Mouse (Mus musculus): ENCODE results near the gene Srl. TPM values are rescaled to one million over a fixed set of nuclear protein-coding genes. Genes with fewer than 3 reads are reported as not detected.
A peak's percentile ranks its signal among the peaks of the same experiment; 100 is the strongest.
"Not testable (repeated sequence)": the region's sequence is repeated elsewhere in the genome, so short reads cannot be mapped to it uniquely, and the experiment has no call there.

The Srl gene
- polyA plus RNA-seq, 1 experiment from 2014 or later, result 33.2 TPM

GRCm38 (mm10) chr16:4477591-4478215, 63.9 kb downstream of the Srl start:
- no peak overlapping the region for H3K9ac ChIP-seq
- H3K4me2 ChIP-seq (replicated peaks), result no peak overlapping the region
- no peaks in the 10 kb centered on the region for H3K27me3 ChIP-seq (replicated peaks)
- WGBS, result 87% methylated on average over 10 of the region's 10 CpGs
- no peak overlapping the region for H3K27ac ChIP-seq
- peaks cover 5% of the 10 kb centered on the region; the same call in 1 of the 2 replicates for H3K4me1 ChIP-seq
- 0 out of 2 replicates have a peak, but pooled peaks cover 3% of the 10 kb centered on the region for H3K36me3 ChIP-seq
- H3K4me3 ChIP-seq, result no peak overlapping the region
- no peaks in the 10 kb centered on the region for H3K9me3 ChIP-seq
- ATAC-seq (ENCODE audit: low FRiP score, low read depth), result no peak

- H3K4me2 ChIP-seq (replicated peaks), result peak overlapping the region; percentile 76
- peaks cover 5% of the 10 kb centered on the region; the same call in 1 of the 2 replicates for H3K4me1 ChIP-seq
- H3K4me3 ChIP-seq, result peak overlapping the region; percentile 53
- no peaks in the 10 kb centered on the region for H3K36me3 ChIP-seq
- H3K27ac ChIP-seq, result no peak overlapping the region
- H3K27me3 ChIP-seq (replicated peaks), result no peaks in the 10 kb centered on the region
- H3K9ac ChIP-seq, result peak overlapping the region; percentile 81
- ATAC-seq (ENCODE audit: low FRiP score, low read depth), result peak; percentile 92
- WGBS, result 17% methylated on average over 42 of the region's 42 CpGs
- H3K9me3 ChIP-seq, result no peaks in the 10 kb centered on the region
These were observed 66.5 kb downstream of the Srl start for GRCm38 (mm10) chr16:4474882-4475803.

- peak overlapping the region; percentile 81 for H3K9ac ChIP-seq
- not testable (repeated sequence) for H3K36me3 ChIP-seq; H3K27ac ChIP-seq; H3K27me3 ChIP-seq (replicated peaks); H3K4me1 ChIP-seq; H3K9me3 ChIP-seq
- peak overlapping the region; percentile 53 for H3K4me3 ChIP-seq
- WGBS, result 69% methylated on average over 10 of the region's 10 CpGs
- peak overlapping the region; percentile 76 for H3K4me2 ChIP-seq (replicated peaks)
- ATAC-seq (ENCODE audit: low FRiP score, low read depth), result peak; percentile 52; the same call in 1 of the 2 replicates
These were observed 67.4 kb downstream of the Srl start for GRCm38 (mm10) chr16:4474040-4474881.

- no peak overlapping the region for H3K9ac ChIP-seq
- peaks cover 5% of the 10 kb centered on the region; the same call in 1 of the 2 replicates for H3K4me1 ChIP-seq
- H3K9me3 ChIP-seq, result no peaks in the 10 kb centered on the region
- no peak for ATAC-seq (ENCODE audit: low FRiP score, low read depth)
- no peak overlapping the region for H3K4me2 ChIP-seq (replicated peaks)
- H3K4me3 ChIP-seq, result no peak overlapping the region
- H3K36me3 ChIP-seq, result no peaks in the 10 kb centered on the region
- 64% methylated on average over 5 of the region's 5 CpGs for WGBS
- no peaks in the 10 kb centered on the region for H3K27me3 ChIP-seq (replicated peaks)
- no peak overlapping the region for H3K27ac ChIP-seq
These were observed 68.4 kb downstream of the Srl start for GRCm38 (mm10) chr16:4473231-4473630.

- Histone ChIP-seq H3K4me3 (no peak overlapping the region), H3K27ac (no peak overlapping the region), H3K36me3 (no peaks in the 10 kb centered on the region), H3K4me2 (replicated peaks) (no peak overlapping the region), H3K27me3 (replicated peaks) (no peaks in the 10 kb centered on the region), H3K9ac (no peak overlapping the region), H3K9me3 (no peaks in the 10 kb centered on the region), H3K4me1 (peaks cover 5% of the 10 kb centered on the region; the same call in 1 of the 2 replicates)
- WGBS, result 63% methylated on average over 3 of the region's 3 CpGs
- no peak for ATAC-seq (ENCODE audit: low FRiP score, low read depth)
These were observed 68.9 kb downstream of the Srl start for GRCm38 (mm10) chr16:4472687-4473086.

GRCm38 (mm10) chr16:4469599-4470352, 71.8 kb downstream of the Srl start:
- Histone ChIP-seq H3K27ac (no peak overlapping the region), H3K36me3 (no peaks in the 10 kb centered on the region), H3K4me1 (peaks cover 4% of the 10 kb centered on the region; the same call in 1 of the 2 replicates), H3K4me2 (replicated peaks) (no peak overlapping the region), H3K4me3 (no peak overlapping the region), H3K27me3 (replicated peaks) (no peaks in the 10 kb centered on the region), H3K9ac (no peak overlapping the region), H3K9me3 (no peaks in the 10 kb centered on the region)
- WGBS, result 74% methylated on average over 10 of the region's 10 CpGs
- no peak for ATAC-seq (ENCODE audit: low FRiP score, low read depth)

GRCm38 (mm10) chr16:4464529-4465089, 77.0 kb downstream of the Srl start:
- Histone ChIP-seq H3K36me3 (no peaks in the 10 kb centered on the region), H3K9me3 (no peaks in the 10 kb centered on the region), H3K27me3 (replicated peaks) (no peaks in the 10 kb centered on the region), H3K27ac (no peak overlapping the region), H3K4me1 (no peaks in the 10 kb centered on the region), H3K4me2 (replicated peaks) (no peak overlapping the region), H3K4me3 (no peak overlapping the region), H3K9ac (no peak overlapping the region)
- 81% methylated on average over 9 of the region's 9 CpGs for WGBS
- ATAC-seq (ENCODE audit: low FRiP score, low read depth), result no peak

GRCm38 (mm10) chr16:4457927-4458326, 83.7 kb downstream of the Srl start:
- Histone ChIP-seq H3K27ac (no peak overlapping the region), H3K27me3 (replicated peaks) (no peaks in the 10 kb centered on the region), H3K4me3 (no peak overlapping the region), H3K4me1 (no peaks in the 10 kb centered on the region), H3K9me3 (no peaks in the 10 kb centered on the region), H3K36me3 (no peaks in the 10 kb centered on the region), H3K4me2 (replicated peaks) (no peak overlapping the region), H3K9ac (no peak overlapping the region)
- 84% methylated on average over 3 of the region's 3 CpGs for WGBS
- ATAC-seq (ENCODE audit: low FRiP score, low read depth), result no peak

GRCm38 (mm10) chr16:4456391-4456790, 85.2 kb downstream of the Srl start:
- no peak overlapping the region for H3K4me3 ChIP-seq
- H3K27ac ChIP-seq, result no peak overlapping the region
- H3K4me1 ChIP-seq, result no peaks in the 10 kb centered on the region
- no peak overlapping the region for H3K4me2 ChIP-seq (replicated peaks)
- no peaks in the 10 kb centered on the region for H3K27me3 ChIP-seq (replicated peaks)
- no peaks in the 10 kb centered on the region for H3K9me3 ChIP-seq
- H3K9ac ChIP-seq, result no peak overlapping the region
- no peak for ATAC-seq (ENCODE audit: low FRiP score, low read depth)
- WGBS, result 91% methylated on average over 5 of the region's 5 CpGs
- no peaks in the 10 kb centered on the region for H3K36me3 ChIP-seq

- no peak overlapping the region for H3K4me2 ChIP-seq (replicated peaks)
- ATAC-seq (ENCODE audit: low FRiP score, low read depth), result no peak
- 86% methylated on average over 4 of the region's 4 CpGs for WGBS
- H3K9ac ChIP-seq, result no peak overlapping the region
- no peak overlapping the region for H3K4me3 ChIP-seq
- no peaks in the 10 kb centered on the region for H3K4me1 ChIP-seq
- H3K27ac ChIP-seq, result no peak overlapping the region
- no peaks in the 10 kb centered on the region for H3K27me3 ChIP-seq (replicated peaks)
- no peaks in the 10 kb centered on the region for H3K9me3 ChIP-seq
- H3K36me3 ChIP-seq, result no peaks in the 10 kb centered on the region
These were observed 85.9 kb downstream of the Srl start for GRCm38 (mm10) chr16:4455693-4456092.

- Histone ChIP-seq H3K9ac (no peak overlapping the region), H3K27ac (no peak overlapping the region), H3K36me3 (no peaks in the 10 kb centered on the region), H3K27me3 (replicated peaks) (no peaks in the 10 kb centered on the region), H3K4me1 (no peaks in the 10 kb centered on the region), H3K4me3 (no peak overlapping the region), H3K9me3 (no peaks in the 10 kb centered on the region), H3K4me2 (replicated peaks) (no peak overlapping the region)
- ATAC-seq (ENCODE audit: low FRiP score, low read depth), result no peak
- WGBS, result 87% methylated on average over 7 of the region's 7 CpGs
These were observed 87.1 kb downstream of the Srl start for GRCm38 (mm10) chr16:4454563-4454962.

All from neural tube, embryonic 12.5 days (tissue).